Mouse (Mus musculus) adrenal gland, adult 18-20 months (tissue): ENCODE measurements around the gene Capg. TPM values are rescaled to one million over a fixed set of nuclear protein-coding genes. Genes with fewer than 3 reads are reported as not detected.
"Not testable (repeated sequence)": the region's sequence is repeated elsewhere in the genome, so short reads cannot be mapped to it uniquely, and the experiment has no call there.

Source experiments
- DNase-seq, 2 experiments: peaks; one replicate each; pipeline ENCODE4 v3.0.0; 2021 to 2022; ENCODE audit warnings: low spot score in 2 of 2
- total RNA-seq, 2 experiments: library from RNA; stranded (reverse); gene quantifications; 1 replicate in 1 of 2; 2 replicates in 1 of 2; pipeline ENCODE4 v1.2.3; 2021

The Capg gene
- total RNA-seq, 2 experiments from 2014 or later, result 43.1 to 57.0 TPM

GRCm38 (mm10) chr6:72528410-72529151, 15.6 kb upstream of the Capg start:
- DNase-seq, result peak; percentile 50 to 56

GRCm38 (mm10) chr6:72532580-72532979, 11.6 kb upstream of the Capg start:
- no peak for DNase-seq

DNA sequence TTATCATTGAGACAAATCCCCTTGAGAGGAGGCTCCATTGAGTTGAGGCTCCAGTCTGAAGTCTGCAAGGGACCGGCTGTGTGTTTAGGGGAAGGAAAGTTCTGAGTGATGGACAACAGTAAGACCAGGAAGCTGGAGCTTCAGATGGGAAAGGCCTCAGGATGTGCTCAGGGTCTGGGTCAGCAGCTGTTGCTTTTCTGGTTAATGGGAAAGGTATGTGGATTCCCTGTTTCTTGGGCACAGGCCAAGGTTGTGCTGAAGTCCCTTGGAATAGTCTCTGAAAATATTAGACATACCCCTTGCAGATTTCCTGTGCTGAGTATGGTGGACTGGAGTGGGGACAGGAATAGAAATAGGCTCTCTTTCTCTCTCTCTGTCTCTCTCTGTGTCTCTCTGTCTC, 10.6 kb upstream of the Capg start:
- DNase-seq, result not testable (repeated sequence)

DNA sequence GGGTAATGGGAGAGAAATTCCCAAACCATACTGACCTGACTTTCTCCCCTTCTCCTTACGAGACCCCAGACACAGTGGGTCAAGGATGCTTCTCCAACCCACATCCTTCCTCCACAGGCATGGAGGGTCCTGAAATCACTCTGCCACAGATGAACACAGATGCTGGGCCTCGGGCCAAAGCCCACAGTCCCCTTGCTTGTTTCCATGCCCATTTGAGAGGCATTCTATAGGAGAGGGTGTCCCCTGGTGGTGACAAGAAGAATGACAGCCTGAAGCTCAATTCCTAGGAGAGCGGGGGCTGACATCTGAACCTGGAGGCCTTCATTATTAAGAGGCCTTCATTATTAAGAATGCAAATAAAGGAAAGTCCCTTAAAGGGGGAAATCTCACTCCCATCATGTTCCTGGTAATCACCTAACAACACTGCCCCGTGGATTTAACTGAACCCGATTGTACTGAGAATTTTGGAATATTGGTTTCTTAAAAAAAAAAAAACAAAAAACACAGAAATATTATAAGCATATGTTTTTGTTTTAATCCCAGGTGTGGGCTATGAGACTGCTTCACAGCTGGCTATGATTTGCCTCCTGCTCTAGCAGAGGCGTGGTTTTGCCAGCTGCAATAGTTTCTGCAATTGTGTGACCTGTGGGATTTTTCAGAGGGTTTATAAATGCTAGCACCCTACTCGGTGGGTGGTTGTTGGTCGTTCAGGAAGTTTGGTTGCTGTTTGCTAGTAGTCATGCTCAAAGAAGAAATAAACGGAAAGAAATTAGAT, 10.0 kb upstream of the Capg start:
- peak; percentile 62 to 63 for DNase-seq

GRCm38 (mm10) chr6:72535165-72535564, 9.0 kb upstream of the Capg start:
- peak; percentile 82 to 90 for DNase-seq

DNA sequence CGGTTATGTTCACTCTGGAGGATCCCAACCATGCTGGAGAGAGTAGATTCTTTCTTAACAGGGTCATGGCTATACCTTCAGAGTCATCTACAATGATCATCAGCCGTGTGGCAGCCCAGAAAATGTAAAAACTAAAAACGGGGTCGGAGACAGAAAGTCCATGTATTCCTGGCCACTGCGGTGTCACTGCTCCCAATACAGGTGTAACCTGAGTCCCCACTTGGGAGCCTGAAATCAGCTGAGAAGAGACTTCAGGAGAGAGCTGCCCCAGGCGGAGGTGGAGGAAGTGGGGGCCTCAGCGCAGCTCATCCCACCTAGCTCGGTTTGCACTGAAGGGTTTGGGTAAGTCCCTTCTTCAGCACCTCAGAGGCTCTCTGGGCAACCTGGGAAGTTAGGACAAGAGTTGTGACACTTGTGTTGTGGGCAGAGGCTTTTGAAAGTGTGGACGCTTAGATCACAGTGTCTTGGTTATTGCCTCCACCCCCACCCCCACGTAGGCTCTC, 6.1 kb upstream of the Capg start:
- no peak for DNase-seq

DNA sequence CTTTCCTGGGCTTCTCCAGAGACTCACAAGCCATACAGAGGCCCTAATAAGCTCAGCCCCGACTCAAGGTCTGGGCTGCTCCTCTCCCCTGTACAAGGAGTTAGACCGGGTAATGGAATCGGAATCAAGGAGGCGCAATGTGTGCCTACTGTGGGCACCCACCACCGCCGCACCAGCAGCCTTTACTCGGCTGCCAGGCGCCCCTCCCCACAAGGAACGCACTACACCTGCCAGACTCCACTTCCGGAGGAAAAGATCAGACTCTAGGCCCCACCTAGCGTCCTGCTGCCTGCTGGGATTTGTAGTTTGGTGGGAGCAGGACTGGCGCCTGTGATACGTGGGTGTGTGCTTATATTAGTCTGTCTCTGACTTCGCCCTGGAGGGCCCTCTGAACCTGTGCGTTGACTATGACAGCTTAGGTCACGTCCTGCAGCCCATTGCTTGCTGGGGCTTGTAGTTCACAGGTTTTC, 5.6 kb upstream of the Capg start:
- peak; percentile 68 to 79 for DNase-seq

DNA sequence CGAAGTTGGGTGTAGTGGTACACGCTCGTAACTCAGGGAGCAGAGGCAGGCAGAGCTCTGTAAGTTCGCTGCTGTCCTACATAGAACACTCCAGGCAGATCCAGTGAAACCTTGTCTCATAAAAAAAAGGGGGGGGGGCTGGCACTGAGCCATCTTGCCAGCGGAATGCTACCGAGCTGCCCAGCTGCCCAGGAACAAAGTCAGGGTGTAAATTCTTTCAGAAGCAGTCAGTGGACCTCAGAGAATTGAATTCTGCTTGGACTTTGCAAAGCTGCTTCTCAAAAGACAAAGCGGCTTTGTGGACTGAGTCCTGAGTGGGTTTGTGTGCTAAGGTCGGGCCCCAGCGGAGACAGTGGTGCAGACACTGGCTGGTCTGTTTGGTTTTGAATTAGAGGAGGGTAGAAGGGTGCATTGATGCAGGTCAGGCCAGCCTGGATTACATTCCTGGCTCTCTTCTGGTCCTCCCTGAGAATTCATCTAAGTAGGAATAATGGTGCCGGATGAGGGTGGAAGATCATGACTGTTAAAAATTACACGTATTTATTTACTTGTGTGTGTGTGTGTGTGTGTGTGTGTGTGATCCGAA, 833 bp upstream of the Capg start:
- DNase-seq, result no peak

GRCm38 (mm10) chr6:72545377-72545776, 1.2 kb downstream of the Capg start:
- DNase-seq, result no peak

GRCm38 (mm10) chr6:72547121-72547520, 2.9 kb downstream of the Capg start:
- DNase-seq, result no peak

GRCm38 (mm10) chr6:72547862-72548261, 3.7 kb downstream of the Capg start:
- no peak for DNase-seq

- no peak for DNase-seq
Observed at GRCm38 (mm10) chr6:72549041-72549580, 4.9 kb downstream of the Capg start.

DNA sequence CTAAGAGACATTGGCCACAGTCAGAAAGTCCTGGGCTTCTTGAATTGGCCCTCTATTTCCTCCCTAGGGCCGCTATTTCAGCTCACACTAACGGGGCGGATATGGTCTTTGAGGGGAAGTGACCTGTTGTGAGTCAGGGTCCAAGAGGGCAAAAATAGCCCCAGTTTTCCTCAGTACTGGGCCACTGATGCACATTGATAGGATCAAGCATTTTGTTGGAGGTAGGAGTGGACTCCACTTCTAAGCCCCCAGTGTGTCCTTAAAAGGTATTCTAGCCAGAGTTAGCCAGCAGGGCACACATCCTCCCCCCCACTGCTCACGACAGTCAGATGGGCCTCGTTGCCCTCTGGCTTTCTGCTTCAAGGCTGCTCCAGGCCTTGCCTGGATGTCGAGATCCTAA, 5.8 kb downstream of the Capg start:
- no peak for DNase-seq

GRCm38 (mm10) chr6:72550503-72551100, 6.4 kb downstream of the Capg start:
- no peak for DNase-seq

GRCm38 (mm10) chr6:72552171-72553078, 8.2 kb downstream of the Capg start:
- DNase-seq, result peak; percentile 53 to 62

DNA sequence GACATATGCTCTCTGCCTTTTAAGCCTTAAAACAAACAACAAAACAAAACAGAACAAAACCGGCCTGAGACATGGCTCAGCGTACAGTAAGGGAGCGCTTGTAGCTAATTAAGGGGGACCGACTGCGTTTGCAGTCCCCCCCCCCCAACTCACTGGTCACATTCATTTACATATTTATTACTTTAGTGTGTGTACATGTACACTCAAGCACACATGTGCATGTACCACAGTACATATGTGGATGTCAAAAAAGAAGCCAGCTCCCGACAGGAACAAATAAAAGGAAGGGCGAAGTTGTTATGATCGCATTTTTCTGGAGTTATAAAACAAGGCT, 8.9 kb downstream of the Capg start:
- no peak for DNase-seq

- DNase-seq, result no peak
Observed at GRCm38 (mm10) chr6:72560801-72561200, 16.6 kb downstream of the Capg start.

GRCm38 (mm10) chr6:72562486-72562885, 18.3 kb downstream of the Capg start:
- no peak for DNase-seq

- DNase-seq, result no peak
Observed at GRCm38 (mm10) chr6:72562894-72563293, 18.7 kb downstream of the Capg start.

GRCm38 (mm10) chr6:72565506-72565905, 21.3 kb downstream of the Capg start:
- no peak for DNase-seq
